Mouse (Mus musculus): ENCODE results near the gene Etfbkmt.

GRCm38 (mm10) chr6:149100174-149101075, 39.2 kb upstream of the Etfbkmt start:
- no peak for TF ChIP-seq CTCF (IDR thresholded peaks at IDR 0.05; ENCODE audit: borderline replicate concordance, control insufficient read depth, extremely low read depth, insufficient read depth, low read length, poor library complexity)
- no peak for TF ChIP-seq POLR2A (IDR thresholded peaks at IDR 0.05; ENCODE audit: control insufficient read depth, extremely low read depth, insufficient read depth, low read length, poor library complexity)

All from thymus, adult 2 months (tissue).